Mouse (Mus musculus): Measurements from ENCODE around the gene Ina. TPM values are rescaled to one million over a fixed set of nuclear protein-coding genes. Genes with fewer than 3 reads are reported as not detected.
A peak's percentile ranks its signal among the peaks of the same experiment; 100 is the strongest.

The Ina gene
- polyA plus RNA-seq, 1 experiment from 2014 or later = 333 TPM

DNA sequence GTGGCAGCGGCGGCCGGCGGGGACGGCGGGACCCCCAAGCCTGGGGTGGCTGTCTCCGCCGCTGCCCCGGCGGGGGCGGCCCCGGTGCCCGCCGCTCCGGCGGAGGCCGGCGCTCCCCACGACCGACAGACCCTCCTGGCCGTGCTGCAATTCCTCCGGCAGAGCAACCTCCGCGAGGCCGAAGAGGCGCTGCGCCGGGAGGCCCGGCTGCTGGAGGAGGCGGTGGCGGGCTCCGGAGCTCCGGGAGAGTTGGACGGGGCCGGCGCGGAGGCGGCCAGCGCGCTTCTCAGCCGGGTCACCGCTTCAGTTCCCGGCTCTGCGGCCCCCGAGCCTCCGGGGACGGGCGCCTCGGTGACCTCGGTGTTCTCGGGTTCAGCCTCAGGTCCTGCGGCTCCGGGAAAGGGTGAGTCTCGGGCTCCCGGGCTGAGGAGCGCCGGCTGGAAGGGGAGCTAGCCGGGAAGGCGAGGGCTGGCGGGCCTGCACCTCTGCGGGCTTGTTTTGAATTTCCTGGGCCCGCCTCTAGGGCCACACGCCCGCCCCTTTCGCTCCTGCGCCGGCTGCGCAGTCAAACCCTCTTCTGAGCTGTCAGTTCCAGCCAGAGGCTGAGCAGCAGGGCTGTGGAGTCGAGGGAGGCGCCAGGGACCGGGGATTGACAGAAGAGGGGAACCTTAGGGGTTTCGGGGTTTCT, 53.6 kb downstream of the Ina start:
- peaks cover 17% of the 10 kb centered on the region for H3K4me1 ChIP-seq
- H3K27ac ChIP-seq (replicated peaks) = peak overlapping the region; percentile 91
- H3K9me3 ChIP-seq = no peaks in the 10 kb centered on the region
- H3K36me3 ChIP-seq = peaks cover 23% of the 10 kb centered on the region
- H3K9ac ChIP-seq (replicated peaks) = peak overlapping the region; percentile 83
- peak overlapping the region; percentile 70 for H3K4me2 ChIP-seq (replicated peaks)
- under 1% methylated on average over 68 of the region's 72 CpGs for WGBS
- no peaks in the 10 kb centered on the region for H3K27me3 ChIP-seq
- ATAC-seq (replicated peaks) = peak; percentile 91
- H3K4me3 ChIP-seq = peak overlapping the region; percentile 92

Other genes with a start within 250 kb of the Ina start
- 73.2 and 78.2 TPM in 2 replicates for gene Nt5c2, start 455 bp downstream of the Ina start, polyA plus RNA-seq (2015; fragmentation: Nextera tagmentation; extraction: Ambion mirVana)
- gene Pcgf6, start 36.2 kb downstream of the Ina start, polyA plus RNA-seq (2015; fragmentation: Nextera tagmentation; extraction: Ambion mirVana) = 27.4 and 29.8 TPM in 2 replicates
- 6.9 and 7.8 TPM in 2 replicates for gene Taf5, start 53.0 kb downstream of the Ina start, polyA plus RNA-seq (2015; fragmentation: Nextera tagmentation; extraction: Ambion mirVana)
- gene Usmg5, start 75.9 kb downstream of the Ina start, polyA plus RNA-seq (2015; fragmentation: Nextera tagmentation; extraction: Ambion mirVana) = 1,420 and 1,492 TPM in 2 replicates
- 7.3 and 8.6 TPM in 2 replicates for gene Pdcd11, start 76.1 kb downstream of the Ina start, polyA plus RNA-seq (2015; fragmentation: Nextera tagmentation; extraction: Ambion mirVana)
- gene Calhm2, start 123.6 kb downstream of the Ina start, polyA plus RNA-seq (2015; fragmentation: Nextera tagmentation; extraction: Ambion mirVana) = 1.0 and 1.2 TPM in 2 replicates
- gene Calhm1, start 129.6 kb downstream of the Ina start, polyA plus RNA-seq (2015; fragmentation: Nextera tagmentation; extraction: Ambion mirVana) = not detected in 2 replicates
- gene Calhm3, start 143.1 kb downstream of the Ina start, polyA plus RNA-seq (2015; fragmentation: Nextera tagmentation; extraction: Ambion mirVana) = not detected in 2 replicates
- 7.2 and 7.9 TPM in 2 replicates for gene Neurl1a, start 164.1 kb downstream of the Ina start, polyA plus RNA-seq (2015; fragmentation: Nextera tagmentation; extraction: Ambion mirVana)